Mouse (Mus musculus) kidney, embryonic 15.5 days (tissue): Measurements from ENCODE around the gene Rnaseh2c. TPM values are rescaled to one million over a fixed set of nuclear protein-coding genes. Genes with fewer than 3 reads are reported as not detected.

Experiments used
- ATAC-seq: fragments of 200-750 bp; cut with Nextera tagmentation; replicated peaks from 2 replicates; pipeline ENCODE4 v1.8.0; 2017; ENCODE audit warnings: moderate TSS enrichment; ENCODE audit not compliant: low FRiP score
- H3K27ac ChIP-seq: fragments of 300-500 bp; sonication (generic); 2 replicates; pipeline ENCODE4 v1.5.1; 2015; ENCODE audit warnings: mild to moderate bottlenecking, inconsistent platforms
- H3K27me3 ChIP-seq: fragments of 300-500 bp; sonication (generic); 2 replicates; pipeline ENCODE4 v1.6.1; 2015; ENCODE audit warnings: inconsistent platforms
- H3K36me3 ChIP-seq: fragments of 300-500 bp; sonication (generic); 2 replicates; pipeline ENCODE4 v1.6.1; 2015; ENCODE audit warnings: inconsistent platforms
- H3K4me1 ChIP-seq: fragments of 300-500 bp; sonication (generic); 2 replicates; pipeline ENCODE4 v1.6.1; 2015; ENCODE audit warnings: inconsistent platforms
- H3K4me2 ChIP-seq: fragments of 300-500 bp; sonication (generic); 2 replicates; pipeline ENCODE4 v1.6.1; 2015; ENCODE audit warnings: moderate library complexity, mild to moderate bottlenecking, inconsistent platforms
- H3K4me3 ChIP-seq: fragments of 300-500 bp; sonication (generic); replicated peaks from 2 replicates; pipeline ENCODE4 v1.5.1; 2015; ENCODE audit warnings: mild to moderate bottlenecking, inconsistent platforms
- H3K9ac ChIP-seq: fragments of 300-500 bp; sonication (generic); 2 replicates; pipeline ENCODE4 v1.6.1; 2015; ENCODE audit warnings: mild to moderate bottlenecking, inconsistent platforms
- H3K9me3 ChIP-seq: fragments of 300-500 bp; sonication (generic); replicated peaks from 2 replicates; pipeline ENCODE4 v1.6.1; 2016; ENCODE audit warnings: inconsistent platforms
- WGBS: fragments of 180-500 bp; shearing (Covaris S2); methylation state at CpG from one replicate; pipeline ENCODE4 v1.1.7; 2015; ENCODE audit warnings: mixed read lengths; 5-methylcytosine and 5-hydroxymethylcytosine counted together
- polyA plus RNA-seq: library from polyadenylated mRNA; unstranded; fragments of >200 nt; fragmentation: Nextera tagmentation; extraction: Ambion mirVana; gene quantifications from 2 replicates; pipeline ENCODE4 v1.2.1, GENCODE M21; 2015

The Rnaseh2c gene
- polyA plus RNA-seq, 1 experiment from 2014 or later = 163 TPM

DNA sequence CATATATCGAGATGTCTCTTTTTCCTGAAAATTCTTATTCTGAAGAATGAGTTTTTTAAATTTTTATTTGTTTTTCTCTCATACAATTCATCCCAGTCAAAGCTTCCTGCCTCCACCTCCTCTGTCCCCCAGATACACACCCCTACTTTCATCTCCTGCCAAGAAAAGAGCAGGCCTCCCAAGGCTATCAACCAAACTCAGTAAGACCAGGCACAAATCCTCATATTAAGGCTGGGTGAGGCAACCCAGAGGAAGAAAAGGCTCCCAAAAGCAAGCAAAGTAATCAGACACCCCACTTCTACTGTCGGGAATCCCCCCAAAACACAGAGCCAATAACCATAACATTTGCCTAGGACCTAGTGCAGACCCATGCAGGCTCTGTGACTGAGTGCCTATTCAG lies 19.7 kb upstream of the Rnaseh2c start:
- WGBS = 78% methylated on average over 2 of the region's 2 CpGs
- no peak overlapping the region for H3K9ac ChIP-seq
- H3K27ac ChIP-seq = no peak overlapping the region
- H3K27me3 ChIP-seq = no peaks in the 10 kb centered on the region
- H3K4me2 ChIP-seq = no peak overlapping the region
- H3K9me3 ChIP-seq = no peaks in the 10 kb centered on the region
- H3K4me1 ChIP-seq = no peaks in the 10 kb centered on the region
- no peak for ATAC-seq
- H3K36me3 ChIP-seq = no peaks in the 10 kb centered on the region
- no peak overlapping the region for H3K4me3 ChIP-seq

DNA sequence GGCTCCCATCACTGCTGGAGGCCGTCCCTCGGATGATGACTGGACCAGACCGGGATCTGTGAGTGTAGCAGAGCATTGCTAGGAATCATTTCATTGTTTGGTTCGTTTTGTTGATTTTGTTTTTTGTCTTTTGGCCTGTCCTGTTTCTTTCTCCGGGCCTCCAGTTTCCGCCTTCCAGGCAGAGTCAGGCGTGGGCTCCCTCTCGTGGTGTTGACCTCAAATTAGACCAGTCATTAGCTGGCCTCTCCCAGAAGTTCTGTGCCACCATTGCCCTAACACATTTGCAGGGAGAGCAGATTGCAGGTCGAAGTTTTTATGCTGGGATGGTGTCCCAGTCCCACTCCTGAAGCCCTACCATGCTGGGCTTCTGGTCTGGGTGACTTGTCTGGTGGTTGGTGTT lies 12.5 kb upstream of the Rnaseh2c start:
- WGBS = 77% methylated on average over 9 of the region's 9 CpGs
- H3K9me3 ChIP-seq = no peaks in the 10 kb centered on the region
- no peaks in the 10 kb centered on the region for H3K27me3 ChIP-seq
- ATAC-seq = no peak
- no peak overlapping the region for H3K9ac ChIP-seq
- H3K27ac ChIP-seq = no peak overlapping the region
- no peak overlapping the region for H3K4me3 ChIP-seq
- no peaks in the 10 kb centered on the region for H3K36me3 ChIP-seq
- H3K4me1 ChIP-seq = no peaks in the 10 kb centered on the region
- no peak overlapping the region for H3K4me2 ChIP-seq

DNA sequence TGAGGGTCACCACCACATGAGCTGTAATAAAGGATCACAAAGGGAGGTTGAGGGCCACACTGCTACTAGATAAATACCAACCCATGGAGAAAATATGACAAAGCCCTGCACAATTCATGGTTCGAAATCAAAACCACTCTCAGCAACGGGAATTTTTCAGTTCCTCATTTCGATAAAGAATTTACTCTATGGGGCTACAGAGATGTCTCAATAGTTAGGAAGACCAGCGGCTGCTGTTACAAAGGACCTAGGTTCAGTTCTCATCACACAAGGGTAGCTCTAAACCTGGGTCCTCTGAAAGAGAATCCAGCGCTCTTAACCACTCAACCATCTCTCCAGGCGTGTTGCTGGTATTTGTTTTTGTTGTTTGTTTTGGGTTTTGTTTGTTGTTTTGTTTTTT lies 9.8 kb upstream of the Rnaseh2c start:
- Histone ChIP-seq H3K27ac (no peak overlapping the region), H3K4me3 (no peak overlapping the region), H3K9ac (no peak overlapping the region), H3K9me3 (no peaks in the 10 kb centered on the region), H3K36me3 (no peaks in the 10 kb centered on the region), H3K27me3 (no peaks in the 10 kb centered on the region), H3K4me2 (no peak overlapping the region), H3K4me1 (no peaks in the 10 kb centered on the region)
- no peak for ATAC-seq
- 89% methylated on average over 6 of the region's 6 CpGs for WGBS

DNA sequence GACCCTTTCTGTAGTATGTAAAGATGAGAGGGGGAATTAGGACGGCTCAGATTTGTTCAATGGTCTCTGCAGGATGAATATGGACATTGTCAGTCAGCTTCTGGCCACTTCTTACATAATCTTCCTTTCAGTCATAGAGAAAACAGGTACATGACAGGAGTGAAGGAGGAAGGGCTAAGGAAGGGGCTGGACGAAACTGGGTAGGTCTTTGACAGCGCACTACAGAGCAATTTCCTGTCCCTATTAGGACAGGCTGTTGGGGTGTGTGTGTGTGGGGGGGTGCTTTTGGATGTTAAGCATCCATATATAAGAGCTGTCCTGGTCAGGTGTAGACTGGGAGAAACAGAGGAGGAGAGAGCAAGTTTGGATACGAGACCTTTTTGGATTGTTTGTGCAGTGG lies 2.4 kb upstream of the Rnaseh2c start:
- no peak overlapping the region for H3K4me3 ChIP-seq
- H3K4me1 ChIP-seq = peaks cover 14% of the 10 kb centered on the region
- peaks cover 15% of the 10 kb centered on the region for H3K36me3 ChIP-seq
- H3K9me3 ChIP-seq = no peaks in the 10 kb centered on the region
- H3K27me3 ChIP-seq = no peaks in the 10 kb centered on the region
- no peak overlapping the region for H3K4me2 ChIP-seq
- H3K27ac ChIP-seq = no peak overlapping the region
- H3K9ac ChIP-seq = no peak overlapping the region
- ATAC-seq = no peak
- whole genome bisulfite sequencing = 77% methylated on average over 4 of the region's 4 CpGs

DNA sequence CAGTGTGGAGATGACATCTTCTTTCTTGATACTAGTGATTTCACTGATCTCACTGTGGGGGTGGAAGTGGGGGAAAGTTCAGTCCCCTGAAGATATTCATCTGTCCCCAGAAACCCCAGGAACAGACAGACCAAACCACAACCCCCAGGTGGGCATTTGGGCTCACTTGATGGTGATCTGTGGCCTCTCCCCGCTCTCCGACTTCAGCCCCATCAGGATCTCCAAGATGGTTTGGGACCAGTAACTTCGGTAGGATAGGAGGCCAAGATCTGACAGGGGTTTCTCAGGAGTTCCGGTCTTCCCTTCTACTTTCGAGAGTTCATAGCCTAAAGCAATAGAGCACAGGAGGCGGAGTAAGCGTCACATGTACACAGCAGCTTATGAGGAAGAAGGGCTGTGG lies 2.0 kb downstream of the Rnaseh2c start:
- H3K27me3 ChIP-seq = no peaks in the 10 kb centered on the region
- no peak overlapping the region for H3K4me3 ChIP-seq
- WGBS = 91% methylated on average over 7 of the region's 7 CpGs
- peaks cover 23% of the 10 kb centered on the region for H3K4me1 ChIP-seq
- H3K27ac ChIP-seq = no peak overlapping the region
- peaks cover 60% of the 10 kb centered on the region for H3K36me3 ChIP-seq
- no peak overlapping the region for H3K4me2 ChIP-seq
- no peak overlapping the region for H3K9ac ChIP-seq
- no peaks in the 10 kb centered on the region for H3K9me3 ChIP-seq
- ATAC-seq = no peak

DNA sequence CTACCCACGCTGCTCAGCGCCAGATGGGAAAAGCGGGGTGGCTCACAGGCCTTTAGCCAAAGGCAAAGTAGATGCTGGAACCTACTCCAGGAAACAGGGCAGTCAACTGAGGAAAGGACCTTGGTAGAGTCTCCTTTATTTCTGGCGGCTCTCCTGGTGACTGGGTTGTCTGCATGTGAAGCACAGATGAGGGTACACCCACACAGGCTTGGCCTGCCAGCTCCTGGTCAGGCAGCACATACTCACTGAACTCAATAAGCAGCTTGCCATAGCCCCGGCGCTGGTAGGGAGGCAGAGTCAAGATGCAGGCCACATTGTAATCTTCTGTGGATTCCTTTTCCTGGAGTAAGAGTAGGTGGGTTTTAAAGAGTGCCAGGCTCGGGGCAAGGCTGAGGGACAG lies 3.5 kb downstream of the Rnaseh2c start:
- WGBS = 93% methylated on average over 7 of the region's 7 CpGs
- peaks cover 31% of the 10 kb centered on the region for H3K4me1 ChIP-seq
- no peak overlapping the region for H3K4me2 ChIP-seq
- H3K4me3 ChIP-seq = no peak overlapping the region
- no peak overlapping the region for H3K27ac ChIP-seq
- ATAC-seq = no peak
- H3K9me3 ChIP-seq = no peaks in the 10 kb centered on the region
- H3K27me3 ChIP-seq = no peaks in the 10 kb centered on the region
- peaks cover 64% of the 10 kb centered on the region for H3K36me3 ChIP-seq
- no peak overlapping the region for H3K9ac ChIP-seq

DNA sequence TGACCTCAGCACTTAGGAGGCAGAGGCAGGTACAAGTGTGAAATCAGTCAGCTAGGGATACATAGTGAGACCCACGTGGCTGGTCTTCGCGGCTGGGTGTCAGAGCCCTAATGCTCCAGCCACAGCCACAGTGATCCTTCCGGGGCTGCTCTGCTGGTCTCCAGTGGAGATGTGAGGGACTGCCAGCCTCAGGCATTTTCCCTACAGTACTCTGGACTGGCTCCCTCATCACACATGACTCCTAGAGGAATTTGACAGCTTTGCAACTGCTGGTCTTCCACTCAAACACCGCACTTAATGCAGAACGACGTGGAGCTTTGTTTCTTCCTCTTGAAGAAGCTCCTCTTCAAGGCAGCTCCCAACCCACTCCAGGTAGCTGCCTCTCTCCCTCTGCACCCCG lies 4.5 kb downstream of the Rnaseh2c start:
- no peaks in the 10 kb centered on the region for H3K27me3 ChIP-seq
- ATAC-seq = no peak
- no peak overlapping the region for H3K9ac ChIP-seq
- no peak overlapping the region for H3K4me2 ChIP-seq
- 85% methylated on average over 8 of the region's 8 CpGs for WGBS
- H3K4me3 ChIP-seq = no peak overlapping the region
- H3K36me3 ChIP-seq = peaks cover 64% of the 10 kb centered on the region
- no peak overlapping the region for H3K27ac ChIP-seq
- peaks cover 39% of the 10 kb centered on the region for H3K4me1 ChIP-seq
- H3K9me3 ChIP-seq = no peaks in the 10 kb centered on the region

DNA sequence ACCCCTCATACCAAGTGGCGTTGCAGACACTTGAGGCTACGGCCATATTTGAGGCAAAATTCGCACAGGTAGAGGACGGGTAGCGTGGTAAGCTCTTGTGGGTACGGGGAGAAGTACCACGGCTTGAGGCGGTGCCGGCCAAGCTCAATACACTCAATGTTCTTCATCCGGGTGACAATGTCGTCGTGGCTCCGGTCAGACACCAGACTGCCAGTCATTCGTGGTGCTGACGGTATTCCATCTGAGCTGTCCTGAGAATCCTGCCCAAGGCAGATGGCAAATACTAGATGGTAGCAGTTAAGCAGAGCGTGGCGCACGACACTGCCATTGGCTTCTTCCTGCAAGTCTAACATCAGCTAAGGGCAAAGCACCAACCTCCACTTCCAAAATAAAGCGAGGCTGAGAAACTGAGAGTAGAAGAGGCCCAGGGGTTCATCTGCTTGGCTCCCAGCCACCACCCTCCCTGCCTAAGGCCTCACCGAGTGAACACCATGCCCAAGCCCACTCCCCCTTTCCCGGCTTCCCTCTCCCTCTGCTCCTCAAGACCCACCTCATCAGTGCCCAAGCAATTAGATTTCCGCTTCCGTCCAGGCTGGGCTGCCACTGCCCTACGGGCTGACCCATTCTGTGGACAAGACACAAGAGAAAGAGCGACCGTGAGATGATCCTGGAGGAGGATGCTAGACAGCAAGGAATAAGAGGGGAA lies 6.2 kb downstream of the Rnaseh2c start:
- Histone ChIP-seq H3K9me3 (no peaks in the 10 kb centered on the region), H3K9ac (no peak overlapping the region), H3K27me3 (peaks cover 4% of the 10 kb centered on the region; the same call in 1 of the 2 replicates), H3K4me3 (no peak overlapping the region), H3K4me1 (peaks cover 32% of the 10 kb centered on the region), H3K36me3 (peaks cover 62% of the 10 kb centered on the region), H3K4me2 (no peak overlapping the region), H3K27ac (no peak overlapping the region)
- WGBS = 95% methylated on average over 26 of the region's 26 CpGs
- no peak for ATAC-seq

DNA sequence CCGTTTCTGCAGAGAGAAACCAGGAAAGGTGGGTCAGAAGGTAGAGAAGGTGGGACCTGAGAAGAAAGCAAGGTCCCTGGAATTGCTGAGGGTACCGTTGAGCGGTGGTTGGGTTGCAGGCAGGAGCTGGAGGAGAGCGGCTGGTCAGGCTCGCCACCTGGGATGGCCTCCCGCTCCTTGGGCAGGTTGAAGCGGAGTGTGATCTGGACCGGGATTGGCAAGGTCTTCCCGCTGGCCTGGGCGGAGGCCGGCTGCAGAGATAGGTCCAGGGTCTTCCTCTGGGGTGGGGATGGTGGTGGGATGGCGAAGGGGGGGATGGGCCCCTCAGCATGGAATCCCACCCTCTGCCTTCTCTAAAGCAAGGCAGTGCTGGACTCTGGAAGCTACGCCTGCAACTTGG lies 7.0 kb downstream of the Rnaseh2c start:
- H3K4me2 ChIP-seq = peak overlapping the region; percentile 77
- peaks cover 54% of the 10 kb centered on the region for H3K36me3 ChIP-seq
- peaks cover 25% of the 10 kb centered on the region for H3K4me1 ChIP-seq
- no peaks in the 10 kb centered on the region for H3K9me3 ChIP-seq
- H3K27ac ChIP-seq = peak overlapping the region; percentile 99
- peaks cover 4% of the 10 kb centered on the region; the same call in 1 of the 2 replicates for H3K27me3 ChIP-seq
- no peak for ATAC-seq
- peak overlapping the region; percentile 86; the same call in 1 of the 2 replicates for H3K9ac ChIP-seq
- 92% methylated on average over 13 of the region's 13 CpGs for WGBS
- H3K4me3 ChIP-seq = peak overlapping the region; percentile 85

DNA sequence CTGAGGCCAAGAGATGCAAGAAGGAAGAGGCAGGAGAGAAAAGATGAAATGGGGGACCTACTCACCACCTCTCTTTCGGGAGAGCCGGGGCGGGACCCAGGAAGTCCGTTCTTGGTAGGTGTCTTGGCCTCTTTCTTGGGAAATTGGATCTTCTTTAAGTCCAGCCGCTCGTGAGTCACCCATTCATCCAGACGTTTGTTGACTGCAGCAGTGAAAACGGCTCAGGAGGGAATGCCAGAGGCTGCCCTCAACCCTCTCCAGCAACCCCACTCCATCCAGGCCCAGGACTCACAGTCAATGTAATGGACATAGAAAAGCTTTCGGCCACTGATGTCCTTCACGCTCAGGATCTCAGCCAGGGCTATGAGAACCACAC lies 7.5 kb downstream of the Rnaseh2c start:
- Histone ChIP-seq H3K9ac (peak overlapping the region; percentile 86), H3K4me2 (peak overlapping the region; percentile 77), H3K4me3 (peak overlapping the region; percentile 85), H3K4me1 (peaks cover 25% of the 10 kb centered on the region), H3K36me3 (peaks cover 49% of the 10 kb centered on the region), H3K27ac (peak overlapping the region; percentile 99), H3K27me3 (peaks cover 4% of the 10 kb centered on the region; the same call in 1 of the 2 replicates), H3K9me3 (no peaks in the 10 kb centered on the region)
- ATAC-seq = no peak
- 56% methylated on average over 10 of the region's 10 CpGs for WGBS

DNA sequence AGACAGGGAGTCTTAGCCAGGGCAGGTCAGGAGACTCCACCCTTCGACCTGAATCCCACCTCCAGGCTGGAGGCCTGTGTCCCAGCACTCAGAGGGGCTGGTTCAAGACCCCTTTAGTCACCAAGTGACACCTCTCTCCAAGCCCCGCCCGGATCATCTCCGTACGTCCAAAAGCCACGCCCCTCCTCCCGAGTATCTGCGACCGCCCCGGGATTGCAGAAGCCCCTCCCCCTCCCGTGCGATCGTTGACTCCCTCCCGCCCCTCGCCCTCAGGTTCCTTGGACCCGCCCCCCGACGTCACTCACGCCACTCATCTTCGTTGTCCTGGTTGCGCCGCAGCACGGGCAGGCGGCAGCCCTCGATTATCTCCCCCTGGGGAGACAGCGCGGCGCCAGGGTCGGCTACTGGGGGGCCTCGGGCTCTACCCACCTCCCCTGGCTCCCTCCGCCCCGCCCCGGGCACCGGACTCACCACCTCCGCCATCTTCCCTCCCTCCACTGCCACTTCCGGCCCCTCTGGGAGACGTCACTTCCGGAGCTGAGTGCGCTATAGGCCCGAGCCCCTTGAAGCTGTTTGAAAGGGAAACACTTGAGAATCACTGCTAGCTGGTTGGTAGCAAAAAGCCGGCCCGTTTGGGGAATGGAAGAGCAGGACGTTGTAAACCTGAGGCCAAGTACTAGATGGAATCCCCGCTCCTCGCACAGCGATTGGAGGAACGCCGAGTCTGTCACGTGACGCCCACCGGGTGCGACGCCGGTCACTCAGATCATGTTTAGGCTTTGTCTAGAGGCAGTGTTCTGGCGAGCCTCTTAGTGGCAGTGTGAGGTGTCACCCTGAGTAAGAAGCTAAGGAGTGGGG lies 8.1 kb downstream of the Rnaseh2c start, which contains the start of gene Kat5:
Kat5 (minus strand) TSS at position 691 of the 858 bp plus-strand sequence.
- Histone ChIP-seq H3K27ac (peak within 1 kb of the TSS; percentile 99), H3K9ac (peak within 1 kb of the TSS; percentile 86), H3K27me3 (peaks cover 4% of the 10 kb centered on the region; the same call in 1 of the 2 replicates), H3K36me3 (peaks cover 43% of the 10 kb centered on the region), H3K4me1 (peaks cover 25% of the 10 kb centered on the region), H3K4me2 (peak within 1 kb of the TSS; percentile 77), H3K4me3 (peak within 1 kb of the TSS; percentile 85), H3K9me3 (no peaks in the 10 kb centered on the region)
- WGBS = under 1% methylated on average over 55 of the region's 55 CpGs
- ATAC-seq = peak; percentile 94

DNA sequence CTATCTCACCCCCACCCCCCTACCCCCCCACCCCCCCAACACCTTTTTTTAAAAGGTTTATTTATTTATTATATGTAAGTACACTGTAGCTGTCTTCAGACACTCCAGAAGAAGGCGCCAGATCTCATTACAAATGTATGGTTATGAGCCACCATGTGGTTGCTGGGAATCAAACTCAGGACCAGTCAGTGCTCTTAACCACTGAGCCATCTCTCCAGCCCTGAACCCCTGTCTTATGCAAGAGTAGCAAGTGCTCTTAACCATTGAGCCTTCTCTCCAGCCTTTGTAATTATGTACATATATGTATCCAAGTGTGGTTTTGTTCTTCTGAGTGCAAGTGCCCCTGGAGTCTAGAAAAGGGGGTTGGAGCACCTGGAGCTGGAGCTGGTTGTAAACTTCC lies 10.3 kb downstream of the Rnaseh2c start:
- WGBS = 79% methylated on average over 1 of the region's 1 CpGs
- H3K36me3 ChIP-seq = peaks cover 21% of the 10 kb centered on the region
- no peak overlapping the region for H3K27ac ChIP-seq
- H3K27me3 ChIP-seq = peaks cover 7% of the 10 kb centered on the region; the same call in 1 of the 2 replicates
- H3K4me1 ChIP-seq = peaks cover 25% of the 10 kb centered on the region
- H3K9me3 ChIP-seq = no peaks in the 10 kb centered on the region
- no peak overlapping the region for H3K4me2 ChIP-seq
- H3K4me3 ChIP-seq = no peak overlapping the region
- no peak for ATAC-seq
- H3K9ac ChIP-seq = no peak overlapping the region
